Mouse (Mus musculus): ENCODE data around the gene Pcyt1a.

- no peak for TF ChIP-seq MYOD1 (IDR thresholded peaks at IDR 0.05; ENCODE audit: control insufficient read depth, insufficient read length, low read depth)
- TF ChIP-seq MAX (IDR thresholded peaks at IDR 0.05) = no peak
- TF ChIP-seq CTCF (IDR thresholded peaks at IDR 0.05; ENCODE audit: control insufficient read depth, insufficient read depth, insufficient read length) = no peak
- no peak for TF ChIP-seq CEBPB (IDR thresholded peaks at IDR 0.05; ENCODE audit: low read depth)
- TF ChIP-seq MYOG (IDR thresholded peaks at IDR 0.05; ENCODE audit: control insufficient read depth, extremely low read depth, insufficient read length) = no peak
- TF ChIP-seq FOSL1 (IDR thresholded peaks at IDR 0.05; ENCODE audit: insufficient read depth, low read length, poor library complexity, severe bottlenecking) = no peak
- TF ChIP-seq USF1 (IDR thresholded peaks at IDR 0.05; ENCODE audit: low read depth) = no peak
These were observed 10.7 kb downstream of the Pcyt1a start for GRCm38 (mm10) chr16:32441432-32441831.

All from C2C12 (cell line).